Mouse (Mus musculus): ENCODE results near the gene Slmap. TPM values are rescaled to one million over a fixed set of nuclear protein-coding genes. Genes with fewer than 3 reads are reported as not detected.

Gene Slmap
- polyA plus RNA-seq, 1 experiment from 2014 or later, result 11.3 TPM

DNA sequence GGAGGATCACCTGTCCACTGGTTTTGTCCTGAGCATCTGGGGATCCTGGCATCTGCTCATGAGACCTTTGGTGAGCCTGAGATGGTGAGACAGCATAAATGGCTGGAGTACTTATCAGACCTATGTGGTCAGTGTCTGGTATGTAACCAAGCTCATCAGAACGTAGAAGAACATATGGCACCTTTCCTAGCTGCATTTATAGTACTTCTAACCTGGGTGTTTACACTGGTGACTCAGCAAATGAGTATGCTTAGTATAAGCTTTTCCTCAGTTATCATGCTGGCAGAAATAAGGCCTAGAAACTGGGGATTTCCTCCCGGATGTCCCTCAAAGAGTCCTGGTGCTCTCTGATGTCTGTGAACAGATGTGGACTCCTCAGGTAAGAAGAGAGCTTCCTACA lies 27.5 kb upstream of the Slmap start:
- H3K4me1 ChIP-seq (ENCODE audit: control insufficient read depth, insufficient read depth, low read length), result no peaks in the 10 kb centered on the region
- H3K4me2 ChIP-seq (ENCODE audit: low read length), result no peak overlapping the region
- WGBS, result 80% methylated on average over 2 of the region's 2 CpGs
- H3K36me3 ChIP-seq (ENCODE audit: control insufficient read depth, insufficient read depth, low read length), result no peaks in the 10 kb centered on the region
- H3K9ac ChIP-seq (ENCODE audit: low read depth, low read length), result no peak overlapping the region
- H3K27ac ChIP-seq (ENCODE audit: low read length), result no peak overlapping the region
- H3K9me3 ChIP-seq (replicated peaks; ENCODE audit: control insufficient read depth, low read length, poor library complexity, severe bottlenecking), result no peaks in the 10 kb centered on the region
- H3K27me3 ChIP-seq (ENCODE audit: control insufficient read depth, insufficient read depth, low read depth, low read length), result no peaks in the 10 kb centered on the region
- ATAC-seq, result no peak
- no peak overlapping the region for H3K4me3 ChIP-seq (ENCODE audit: low read depth, low read length)

DNA sequence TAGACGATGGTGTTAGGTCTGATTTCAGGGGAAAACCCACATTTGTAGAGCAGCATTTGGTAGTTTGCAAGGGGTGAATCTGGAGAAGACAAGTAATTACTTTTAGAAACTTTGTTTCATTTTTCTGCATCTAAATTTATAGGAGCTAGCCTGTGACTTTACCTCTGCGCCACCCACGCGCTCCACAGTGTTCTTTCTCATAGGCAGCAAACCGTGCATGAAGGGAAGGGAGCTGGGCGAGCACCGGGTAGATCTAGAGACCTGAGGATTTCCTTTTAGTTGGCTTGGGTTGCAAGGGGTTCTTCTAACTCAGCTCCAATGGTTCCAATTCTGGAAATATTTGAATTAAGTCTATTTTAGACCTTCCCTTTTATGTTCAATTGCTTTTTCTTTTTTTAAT lies 23.8 kb upstream of the Slmap start:
- Histone ChIP-seq H3K9me3 (replicated peaks; ENCODE audit: control insufficient read depth, low read length, poor library complexity, severe bottlenecking) (no peaks in the 10 kb centered on the region), H3K4me2 (ENCODE audit: low read length) (no peak overlapping the region)
- WGBS, result 92% methylated on average over 7 of the region's 7 CpGs

DNA sequence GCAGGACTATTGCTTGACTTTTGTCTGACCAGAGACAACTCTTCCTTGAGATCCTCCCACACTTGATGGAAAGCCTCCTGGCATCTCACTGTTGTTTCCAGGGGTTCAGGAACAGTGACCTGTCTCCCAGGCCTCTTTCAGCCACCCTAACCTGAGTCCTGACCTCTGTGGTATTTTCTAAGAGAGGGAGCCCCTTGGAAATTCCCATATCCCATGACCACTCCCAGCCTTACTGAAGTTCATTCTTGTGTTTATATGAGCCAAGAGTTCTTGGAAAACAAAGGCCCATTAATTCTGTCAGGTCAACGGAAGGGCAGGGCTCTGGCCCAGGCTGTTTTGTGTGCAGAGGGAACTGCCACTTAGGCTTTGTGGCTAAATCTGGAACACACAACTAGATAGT lies 22.9 kb upstream of the Slmap start:
- Histone ChIP-seq H3K4me1 (ENCODE audit: control insufficient read depth, insufficient read depth, low read length) (no peaks in the 10 kb centered on the region), H3K27me3 (ENCODE audit: control insufficient read depth, insufficient read depth, low read depth, low read length) (no peaks in the 10 kb centered on the region), H3K9me3 (replicated peaks; ENCODE audit: control insufficient read depth, low read length, poor library complexity, severe bottlenecking) (no peaks in the 10 kb centered on the region), H3K4me2 (ENCODE audit: low read length) (no peak overlapping the region), H3K27ac (ENCODE audit: low read length) (no peak overlapping the region), H3K9ac (ENCODE audit: low read depth, low read length) (no peak overlapping the region), H3K4me3 (ENCODE audit: low read depth, low read length) (no peak overlapping the region), H3K36me3 (ENCODE audit: control insufficient read depth, insufficient read depth, low read length) (no peaks in the 10 kb centered on the region)
- 74% methylated on average over 1 of the region's 1 CpGs for WGBS
- no peak for ATAC-seq

More for the DNA sequence above, 23.8 kb upstream of the Slmap start:
- no peaks in the 10 kb centered on the region for H3K36me3 ChIP-seq (ENCODE audit: control insufficient read depth, insufficient read depth, low read length)
- H3K4me1 ChIP-seq (ENCODE audit: control insufficient read depth, insufficient read depth, low read length), result no peaks in the 10 kb centered on the region
- no peaks in the 10 kb centered on the region for H3K27me3 ChIP-seq (ENCODE audit: control insufficient read depth, insufficient read depth, low read depth, low read length)
- ATAC-seq, result no peak
- H3K27ac ChIP-seq (ENCODE audit: low read length), result no peak overlapping the region
- H3K9ac ChIP-seq (ENCODE audit: low read depth, low read length), result no peak overlapping the region
- no peak overlapping the region for H3K4me3 ChIP-seq (ENCODE audit: low read depth, low read length)

DNA sequence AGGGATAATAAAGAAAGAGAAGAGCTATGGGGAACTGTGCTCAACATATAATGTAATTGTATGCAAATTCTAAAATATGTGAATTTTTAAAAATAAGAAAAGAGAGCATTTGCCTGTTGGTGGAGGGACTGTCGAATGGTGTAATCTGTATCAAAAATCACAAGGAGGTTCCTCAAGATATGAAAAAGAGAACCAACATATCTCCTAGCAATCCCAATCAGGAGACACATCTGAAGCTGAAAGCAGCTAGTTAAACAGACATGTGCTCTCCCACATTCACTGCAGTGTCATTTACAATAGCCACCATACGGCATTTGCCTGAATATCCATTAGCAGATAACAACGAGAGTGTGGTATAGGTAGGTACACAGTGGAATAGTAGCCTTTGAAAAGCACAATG lies 18.1 kb upstream of the Slmap start:
- H3K4me3 ChIP-seq (ENCODE audit: low read depth, low read length), result no peak overlapping the region
- WGBS, result 79% methylated on average over 3 of the region's 3 CpGs
- no peak for ATAC-seq

DNA sequence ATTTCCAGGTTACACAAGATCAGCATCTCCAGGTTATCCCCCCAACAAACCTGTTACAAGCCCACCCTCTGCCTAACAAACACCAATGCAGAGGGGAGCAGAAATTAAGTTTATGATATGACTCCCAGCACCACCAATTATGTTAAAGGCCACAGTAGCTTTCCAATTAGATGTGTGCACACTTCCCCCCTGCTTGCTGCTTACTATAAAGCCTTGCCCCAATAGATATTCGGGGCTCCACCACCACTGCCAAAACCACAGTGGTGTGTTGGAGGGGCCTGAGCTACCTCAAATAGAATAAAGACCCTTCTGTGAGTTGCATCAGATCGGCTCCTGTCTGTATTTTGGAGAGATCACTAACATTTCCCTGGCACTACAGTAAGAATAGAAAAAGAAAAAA lies 17.7 kb upstream of the Slmap start:
- ATAC-seq, result no peak
- H3K36me3 ChIP-seq (ENCODE audit: control insufficient read depth, insufficient read depth, low read length), result no peaks in the 10 kb centered on the region
- H3K27ac ChIP-seq (ENCODE audit: low read length), result no peak overlapping the region
- H3K4me3 ChIP-seq (ENCODE audit: low read depth, low read length), result no peak overlapping the region
- no peaks in the 10 kb centered on the region for H3K27me3 ChIP-seq (ENCODE audit: control insufficient read depth, insufficient read depth, low read depth, low read length)
- no peaks in the 10 kb centered on the region for H3K9me3 ChIP-seq (replicated peaks; ENCODE audit: control insufficient read depth, low read length, poor library complexity, severe bottlenecking)
- no peak overlapping the region for H3K4me2 ChIP-seq (ENCODE audit: low read length)
- H3K4me1 ChIP-seq (ENCODE audit: control insufficient read depth, insufficient read depth, low read length), result no peaks in the 10 kb centered on the region
- no peak overlapping the region for H3K9ac ChIP-seq (ENCODE audit: low read depth, low read length)
- 80% methylated on average over 2 of the region's 2 CpGs for WGBS

More for the DNA sequence above, 18.1 kb upstream of the Slmap start:
- no peaks in the 10 kb centered on the region for H3K9me3 ChIP-seq (replicated peaks; ENCODE audit: control insufficient read depth, low read length, poor library complexity, severe bottlenecking)
- H3K27me3 ChIP-seq (ENCODE audit: control insufficient read depth, insufficient read depth, low read depth, low read length), result no peaks in the 10 kb centered on the region
- H3K4me2 ChIP-seq (ENCODE audit: low read length), result no peak overlapping the region
- H3K36me3 ChIP-seq (ENCODE audit: control insufficient read depth, insufficient read depth, low read length), result no peaks in the 10 kb centered on the region
- no peak overlapping the region for H3K27ac ChIP-seq (ENCODE audit: low read length)
- H3K4me1 ChIP-seq (ENCODE audit: control insufficient read depth, insufficient read depth, low read length), result no peaks in the 10 kb centered on the region
- H3K9ac ChIP-seq (ENCODE audit: low read depth, low read length), result no peak overlapping the region

DNA sequence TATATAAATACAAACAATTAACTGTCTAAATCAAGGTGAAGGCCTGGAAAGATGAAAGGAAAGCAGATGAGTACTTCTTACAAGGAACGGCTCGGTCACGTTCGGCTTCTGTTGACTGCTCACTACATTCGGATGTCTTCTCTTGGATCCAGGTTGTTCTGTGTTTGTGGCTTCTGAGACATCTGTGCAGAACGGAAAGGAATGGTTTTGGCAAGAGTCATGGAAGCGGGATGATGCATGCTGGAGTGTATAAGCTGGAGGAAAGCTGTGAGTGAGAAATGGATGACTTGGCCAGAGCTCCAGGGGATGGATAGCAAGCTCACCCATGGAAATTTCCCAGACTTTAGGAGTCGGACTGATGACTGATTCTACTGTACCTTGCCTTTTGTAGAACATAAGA lies 16.0 kb upstream of the Slmap start:
- Histone ChIP-seq H3K9me3 (replicated peaks; ENCODE audit: control insufficient read depth, low read length, poor library complexity, severe bottlenecking) (no peaks in the 10 kb centered on the region), H3K9ac (ENCODE audit: low read depth, low read length) (no peak overlapping the region), H3K36me3 (ENCODE audit: control insufficient read depth, insufficient read depth, low read length) (no peaks in the 10 kb centered on the region), H3K4me3 (ENCODE audit: low read depth, low read length) (no peak overlapping the region), H3K27ac (ENCODE audit: low read length) (no peak overlapping the region), H3K4me1 (ENCODE audit: control insufficient read depth, insufficient read depth, low read length) (no peaks in the 10 kb centered on the region), H3K4me2 (ENCODE audit: low read length) (no peak overlapping the region), H3K27me3 (ENCODE audit: control insufficient read depth, insufficient read depth, low read depth, low read length) (no peaks in the 10 kb centered on the region)
- WGBS, result 91% methylated on average over 8 of the region's 8 CpGs
- no peak for ATAC-seq

DNA sequence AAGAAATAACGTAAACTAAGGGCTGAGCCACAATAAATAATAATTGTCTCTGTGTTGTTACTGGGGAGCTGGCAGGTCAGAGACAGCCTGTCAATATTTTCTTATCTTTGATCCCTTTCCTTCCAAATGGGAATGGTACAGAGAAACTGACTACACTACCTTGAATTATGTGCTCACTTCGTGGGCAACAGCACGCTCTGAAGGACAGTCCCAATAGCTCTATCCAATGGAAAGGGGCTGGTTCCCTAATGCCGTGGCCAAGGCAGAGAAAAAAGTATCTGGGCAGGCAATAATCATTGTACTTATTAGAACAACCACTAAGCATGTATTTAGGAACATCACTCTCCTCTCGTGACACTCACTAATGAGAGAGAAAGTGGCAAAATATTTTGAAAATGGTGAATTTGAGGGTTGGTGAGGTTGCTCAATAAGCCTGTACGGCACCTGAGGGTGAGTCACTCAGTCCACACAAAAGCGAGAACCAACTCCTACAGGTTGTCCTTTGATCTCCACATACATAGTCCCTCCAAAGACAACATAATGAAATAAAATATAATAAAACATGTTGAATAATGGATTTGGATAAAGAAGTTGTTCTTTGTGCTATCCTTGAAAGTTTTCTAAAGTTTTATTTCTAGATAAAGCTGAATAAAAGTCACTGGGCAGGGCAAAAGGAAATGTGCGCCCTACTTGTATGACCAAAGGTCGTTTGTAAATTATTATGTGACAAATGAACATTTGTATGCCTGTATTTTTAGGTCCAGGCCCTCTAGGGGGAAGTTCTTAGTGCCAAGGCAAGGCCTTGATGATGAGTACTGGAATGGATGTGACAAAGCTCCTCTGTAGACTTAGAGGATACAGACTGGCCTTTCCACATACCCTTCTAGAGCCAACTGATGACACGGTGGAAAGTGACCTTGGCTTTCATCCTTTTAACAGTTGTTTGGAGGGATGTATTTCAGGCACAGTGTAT lies 13.1 kb upstream of the Slmap start:
- H3K36me3 ChIP-seq (ENCODE audit: control insufficient read depth, insufficient read depth, low read length), result no peaks in the 10 kb centered on the region
- WGBS, result 82% methylated on average over 10 of the region's 10 CpGs
- H3K9me3 ChIP-seq (replicated peaks; ENCODE audit: control insufficient read depth, low read length, poor library complexity, severe bottlenecking), result no peaks in the 10 kb centered on the region
- H3K27me3 ChIP-seq (ENCODE audit: control insufficient read depth, insufficient read depth, low read depth, low read length), result no peaks in the 10 kb centered on the region
- no peak overlapping the region for H3K4me3 ChIP-seq (ENCODE audit: low read depth, low read length)
- H3K9ac ChIP-seq (ENCODE audit: low read depth, low read length), result no peak overlapping the region
- no peaks in the 10 kb centered on the region for H3K4me1 ChIP-seq (ENCODE audit: control insufficient read depth, insufficient read depth, low read length)
- H3K4me2 ChIP-seq (ENCODE audit: low read length), result no peak overlapping the region
- H3K27ac ChIP-seq (ENCODE audit: low read length), result no peak overlapping the region
- no peak for ATAC-seq

DNA sequence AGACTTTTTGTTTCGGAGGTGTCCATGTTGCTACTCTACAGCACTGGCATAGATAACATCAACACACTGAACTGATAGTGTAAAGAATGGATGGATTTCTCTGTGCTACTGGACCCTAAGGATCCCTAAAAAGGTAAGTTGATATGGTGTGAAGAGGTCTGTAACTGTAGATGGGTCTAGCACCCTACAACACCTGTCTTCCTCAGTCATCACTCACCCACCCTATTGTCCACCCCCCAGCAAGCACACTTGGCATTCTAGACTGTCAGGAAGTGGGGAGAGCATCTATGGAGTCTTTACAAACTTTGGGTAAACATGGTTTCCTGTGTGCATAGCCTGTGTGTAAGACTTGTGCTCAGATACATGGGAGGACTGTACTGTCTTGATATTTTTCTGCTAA lies 7.4 kb upstream of the Slmap start:
- Histone ChIP-seq H3K9me3 (replicated peaks; ENCODE audit: control insufficient read depth, low read length, poor library complexity, severe bottlenecking) (no peaks in the 10 kb centered on the region), H3K4me2 (ENCODE audit: low read length) (no peak overlapping the region), H3K9ac (ENCODE audit: low read depth, low read length) (no peak overlapping the region), H3K4me3 (ENCODE audit: low read depth, low read length) (no peak overlapping the region), H3K27ac (ENCODE audit: low read length) (no peak overlapping the region), H3K4me1 (ENCODE audit: control insufficient read depth, insufficient read depth, low read length) (no peaks in the 10 kb centered on the region), H3K36me3 (ENCODE audit: control insufficient read depth, insufficient read depth, low read length) (no peaks in the 10 kb centered on the region), H3K27me3 (ENCODE audit: control insufficient read depth, insufficient read depth, low read depth, low read length) (no peaks in the 10 kb centered on the region)
- 93% methylated on average over 1 of the region's 1 CpGs for WGBS
- no peak for ATAC-seq

DNA sequence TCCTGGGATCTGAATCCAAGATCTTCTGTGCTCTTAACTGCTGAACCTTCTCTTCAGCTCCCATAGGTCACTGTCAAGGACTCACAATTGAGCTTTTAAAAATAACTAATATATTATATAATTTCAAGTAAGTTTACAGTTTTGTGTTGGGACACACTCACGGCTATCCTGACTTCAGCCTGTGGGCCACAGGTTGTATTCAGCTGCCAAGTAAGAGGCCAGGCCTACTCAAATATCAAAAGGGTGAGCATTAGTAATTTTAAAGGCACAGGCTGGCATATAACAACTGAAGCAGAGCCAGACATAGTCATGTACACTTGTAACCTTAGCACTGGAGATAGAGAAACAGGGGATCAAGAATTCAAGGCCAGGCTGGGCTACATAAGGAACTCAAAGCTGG lies 5.8 kb upstream of the Slmap start:
- H3K4me2 ChIP-seq (ENCODE audit: low read length), result no peak overlapping the region
- no peaks in the 10 kb centered on the region for H3K27me3 ChIP-seq (ENCODE audit: control insufficient read depth, insufficient read depth, low read depth, low read length)
- H3K27ac ChIP-seq (ENCODE audit: low read length), result no peak overlapping the region
- H3K9ac ChIP-seq (ENCODE audit: low read depth, low read length), result no peak overlapping the region
- H3K9me3 ChIP-seq (replicated peaks; ENCODE audit: control insufficient read depth, low read length, poor library complexity, severe bottlenecking), result no peaks in the 10 kb centered on the region
- H3K4me3 ChIP-seq (ENCODE audit: low read depth, low read length), result no peak overlapping the region
- 69% methylated on average over 1 of the region's 1 CpGs for WGBS
- no peaks in the 10 kb centered on the region for H3K4me1 ChIP-seq (ENCODE audit: control insufficient read depth, insufficient read depth, low read length)
- H3K36me3 ChIP-seq (ENCODE audit: control insufficient read depth, insufficient read depth, low read length), result no peaks in the 10 kb centered on the region
- no peak for ATAC-seq
